Mouse (Mus musculus): ENCODE measurements around the gene Mrnip.

DNA sequence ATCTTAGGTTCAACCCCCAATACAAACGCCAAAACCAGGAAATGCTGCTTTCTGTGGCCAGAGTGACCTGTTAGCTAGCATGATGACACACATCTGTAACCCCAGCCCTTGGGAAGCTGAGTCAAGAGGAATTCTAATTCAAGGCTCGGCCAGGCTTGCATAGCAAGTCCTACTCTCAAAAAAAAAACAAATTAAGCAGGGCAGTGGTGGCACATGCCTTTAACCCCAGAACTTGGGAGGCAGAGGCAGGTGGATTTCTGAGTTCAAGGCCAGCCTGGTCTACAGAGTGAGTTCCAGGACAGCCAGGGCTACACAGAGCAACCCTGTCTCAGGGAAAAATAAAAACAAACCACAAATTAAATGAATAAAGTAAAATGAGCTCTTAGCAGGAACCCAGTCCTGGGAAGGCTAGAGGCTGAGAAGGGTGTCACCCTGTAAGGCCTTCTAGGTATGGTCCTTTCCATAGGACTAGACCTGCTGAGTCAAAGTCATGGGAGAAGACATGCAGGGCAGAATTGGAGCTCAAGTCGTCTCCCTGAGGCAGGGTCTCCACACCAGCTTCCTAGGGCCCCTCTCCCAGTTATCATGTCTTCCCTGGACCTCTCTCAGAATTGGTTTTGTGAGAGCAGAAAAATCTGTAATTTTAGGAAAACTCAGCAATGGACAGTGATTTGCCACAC, 38.0 kb downstream of the Mrnip start:
- TF ChIP-seq CTCF (IDR thresholded peaks at IDR 0.05; ENCODE audit: control insufficient read depth, insufficient read depth, insufficient replicate concordance, low read depth, low read length) (no peak), POLR2A (IDR thresholded peaks at IDR 0.05; ENCODE audit: control insufficient read depth, low read depth, low read length) (no peak)

Measured in testis, adult 2 months (tissue).